Mouse (Mus musculus) layer of hippocampus, adult 9-10 months (tissue): ENCODE data around the gene Acta2.
"Not testable (repeated sequence)": the region's sequence is repeated elsewhere in the genome, so short reads cannot be mapped to it uniquely, and the experiment has no call there.

Source experiments
- DNase-seq: peaks from one replicate; pipeline ENCODE4 v3.0.0; 2022; ENCODE audit warnings: low spot score

The Acta2 gene

GRCm38 (mm10) chr19:34220732-34221380 is 34.5 kb downstream of the Acta2 start:
- no peak for DNase-seq

GRCm38 (mm10) chr19:34219260-34219968 is 36.0 kb downstream of the Acta2 start:
- no peak for DNase-seq

DNA sequence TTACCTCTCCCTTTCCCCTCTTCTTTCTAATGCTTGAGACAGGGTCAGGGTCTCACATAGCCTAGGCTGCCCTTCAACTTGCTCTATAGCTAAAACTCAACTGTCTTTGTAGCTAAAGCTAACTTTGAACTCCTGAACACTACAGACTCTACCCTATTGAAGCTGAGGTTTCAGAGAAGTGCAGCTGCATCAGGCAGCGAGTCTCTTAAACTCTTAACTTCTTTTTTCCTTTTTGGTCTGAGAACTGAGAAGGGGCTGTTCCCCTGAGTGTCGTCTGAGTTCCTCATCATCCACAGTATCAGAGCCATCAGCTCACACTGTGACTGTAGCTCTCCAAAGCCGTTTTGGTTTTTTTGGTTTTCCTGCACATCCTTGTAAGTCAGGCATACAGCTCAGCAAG is 37.6 kb downstream of the Acta2 start:
- DNase-seq = no peak

DNA sequence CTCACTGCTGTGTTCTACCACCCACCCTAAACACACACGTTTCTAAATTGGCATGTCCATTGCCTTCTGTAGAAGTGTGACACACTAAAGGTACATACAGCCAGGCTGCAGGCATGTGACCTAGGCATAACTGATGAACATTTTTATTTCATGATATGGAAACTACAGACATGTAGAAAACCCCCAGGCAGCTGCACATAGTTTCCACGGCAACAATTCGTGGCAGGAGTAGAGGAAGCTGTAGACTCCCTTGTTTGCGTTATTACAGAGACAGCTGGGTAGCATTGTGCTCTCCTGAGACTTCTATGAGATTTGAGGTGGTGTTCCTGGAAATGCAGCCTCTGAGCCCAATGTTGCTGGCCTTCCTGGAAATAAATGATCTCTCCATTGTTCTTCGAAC is 38.4 kb downstream of the Acta2 start:
- no peak for DNase-seq

- DNase-seq = no peak
Measured at GRCm38 (mm10) chr19:34214136-34214535, 41.3 kb downstream of the Acta2 start.

GRCm38 (mm10) chr19:34213251-34213645 is 42.1 kb downstream of the Acta2 start:
- DNase-seq = no peak

DNA sequence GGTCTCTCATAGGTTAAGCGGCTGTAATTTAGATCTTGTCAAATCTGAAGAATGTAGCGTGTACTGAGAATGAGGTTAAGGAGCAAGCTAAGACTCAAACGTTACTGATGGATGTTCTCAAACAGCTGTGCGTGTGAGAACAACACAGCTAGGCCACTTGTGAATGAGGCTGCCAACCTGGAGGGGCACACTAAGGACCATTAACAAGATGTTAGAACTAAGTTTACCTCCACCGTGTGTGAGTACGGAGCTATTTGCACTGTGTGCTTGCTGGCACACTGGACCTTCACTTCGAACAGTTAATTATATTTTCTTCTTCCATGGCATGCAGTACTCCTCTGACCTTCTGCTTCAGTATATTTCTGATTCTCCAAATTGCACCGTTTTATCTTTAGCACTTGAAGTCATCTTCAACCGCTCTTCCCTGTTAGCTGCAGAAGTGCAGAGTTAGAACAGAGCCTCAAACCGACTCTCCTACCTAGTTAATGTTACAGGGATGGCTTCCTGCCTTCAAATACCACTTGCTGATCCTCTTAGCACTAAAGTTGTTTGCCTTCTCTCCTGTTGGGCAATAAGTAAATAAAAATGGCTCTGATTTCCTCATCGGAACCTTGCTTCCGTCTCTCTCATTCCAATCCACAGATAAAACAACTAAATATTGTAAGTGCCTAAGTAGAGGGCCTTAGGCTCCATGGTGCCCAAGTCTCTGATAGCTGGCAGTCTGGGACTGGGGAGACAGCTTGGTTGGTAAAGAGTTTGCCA is 42.7 kb downstream of the Acta2 start:
- no peak for DNase-seq

- no peak for DNase-seq
Measured at GRCm38 (mm10) chr19:34210841-34211240, 44.5 kb downstream of the Acta2 start.

GRCm38 (mm10) chr19:34209930-34210581 is 45.3 kb downstream of the Acta2 start:
- DNase-seq = no peak

DNA sequence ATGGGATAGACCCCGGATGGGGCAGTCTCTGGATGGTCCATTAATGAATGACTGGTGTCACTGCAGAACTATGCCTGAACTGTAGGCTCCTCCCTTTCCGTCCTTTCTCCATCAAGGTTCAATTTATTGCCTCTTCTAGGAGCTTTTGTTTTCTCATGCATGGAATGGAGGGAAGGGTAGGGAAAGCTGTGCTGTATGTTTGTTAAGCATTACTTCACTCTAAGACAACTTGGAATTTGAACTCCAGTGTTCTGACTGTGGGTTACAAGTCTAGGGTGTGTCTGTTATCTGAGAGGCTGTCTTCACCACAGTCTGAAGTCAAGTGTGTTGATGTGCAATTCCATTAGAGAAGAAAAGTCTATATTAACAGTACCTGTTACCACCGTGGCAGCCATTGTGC is 46.4 kb downstream of the Acta2 start:
- DNase-seq = no peak

DNA sequence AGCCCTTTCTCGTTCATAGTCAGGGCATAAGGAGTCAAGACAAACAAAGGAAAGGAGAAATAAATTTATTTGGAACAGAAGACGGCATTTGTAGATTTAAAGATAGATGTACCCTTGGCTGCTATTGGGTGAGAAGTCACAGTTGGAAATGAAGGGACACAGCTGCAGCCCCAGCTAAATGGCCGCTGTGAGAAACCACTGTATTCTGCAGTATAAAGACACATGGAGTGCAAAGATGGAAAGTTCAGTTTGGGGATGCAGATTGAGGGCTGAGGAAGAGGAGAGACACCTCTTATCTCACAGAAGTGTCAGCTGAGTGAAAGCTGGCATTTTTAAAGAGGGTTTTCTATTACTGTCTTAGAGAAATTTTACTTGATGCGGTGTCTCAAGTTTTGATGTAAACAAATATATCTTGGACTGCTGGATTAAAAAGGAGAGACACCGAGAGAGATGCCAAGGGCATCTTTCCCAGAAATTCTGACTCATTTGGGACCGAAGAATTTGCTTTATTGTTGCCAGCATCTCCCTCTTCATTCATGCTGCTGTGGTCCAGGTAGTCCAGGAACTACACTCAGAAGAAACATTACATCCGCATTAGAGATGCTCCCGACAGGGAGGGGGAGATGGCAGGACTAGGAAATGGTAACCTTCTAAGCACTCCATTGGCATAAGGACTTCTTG is 48.5 kb downstream of the Acta2 start:
- DNase-seq = no peak

GRCm38 (mm10) chr19:34206128-34206527 is 49.3 kb downstream of the Acta2 start:
- DNase-seq = not testable (repeated sequence)

DNA sequence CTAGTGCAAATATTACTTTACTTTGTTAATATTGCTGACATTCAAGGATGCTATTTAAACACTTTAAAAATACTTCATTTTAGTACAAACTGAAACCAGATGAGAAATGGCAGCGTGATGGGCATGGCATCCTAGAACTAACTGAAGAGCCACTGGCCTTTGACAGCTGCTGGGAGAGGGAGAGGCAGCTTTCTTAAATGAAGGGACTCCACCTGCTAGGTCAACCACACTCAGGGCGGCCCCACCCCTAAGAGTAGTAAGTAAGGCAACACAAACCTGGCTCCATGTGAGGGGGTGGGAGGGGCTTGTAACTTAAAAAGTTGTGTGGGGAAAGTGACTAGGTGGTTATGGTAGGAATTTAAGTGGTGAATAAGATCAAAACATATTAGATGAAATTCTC is 52.7 kb downstream of the Acta2 start:
- no peak for DNase-seq

DNA sequence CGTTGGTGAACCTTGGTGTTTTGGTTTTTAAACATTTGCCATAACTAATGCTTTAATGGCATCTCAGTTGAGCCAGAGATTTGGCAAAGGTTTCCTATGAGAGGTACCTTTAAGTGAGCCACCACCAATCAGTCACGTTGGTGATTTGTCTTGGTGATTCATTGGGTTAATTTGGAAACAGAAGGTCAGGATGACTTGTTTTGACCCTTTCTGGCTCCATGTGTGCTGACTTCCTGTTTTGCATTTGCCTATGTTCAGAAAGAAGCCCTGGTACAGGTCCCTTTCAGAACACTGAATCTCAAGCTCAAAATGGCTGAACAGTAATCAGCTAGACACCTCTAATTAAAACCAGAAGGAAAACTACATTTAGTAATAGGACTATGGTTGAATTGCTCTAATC is 55.9 kb downstream of the Acta2 start:
- no peak for DNase-seq

DNA sequence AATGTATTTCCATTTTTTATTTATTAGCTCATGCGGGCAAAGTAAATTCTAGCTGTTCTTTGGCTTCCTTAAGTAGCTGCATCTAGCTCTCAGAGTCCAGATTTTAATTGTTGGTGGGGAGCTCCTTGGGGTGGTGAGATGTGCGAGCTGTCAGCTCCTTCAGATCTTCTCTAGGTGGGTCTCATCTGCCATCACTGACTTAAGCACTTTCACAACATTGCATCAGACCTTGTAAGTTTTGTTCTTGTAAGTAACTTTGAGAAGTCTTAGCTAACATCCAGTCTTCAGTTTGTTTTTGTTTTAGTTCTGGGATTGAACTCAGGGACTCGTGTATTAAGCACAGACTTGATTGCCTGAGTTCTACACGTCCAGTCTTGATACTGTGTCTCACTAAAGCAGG is 56.5 kb downstream of the Acta2 start:
- DNase-seq = no peak

- no peak for DNase-seq
Measured at GRCm38 (mm10) chr19:34198066-34198465, 57.3 kb downstream of the Acta2 start.

- DNase-seq = no peak
Measured at GRCm38 (mm10) chr19:34195031-34195430, 60.4 kb downstream of the Acta2 start.

DNA sequence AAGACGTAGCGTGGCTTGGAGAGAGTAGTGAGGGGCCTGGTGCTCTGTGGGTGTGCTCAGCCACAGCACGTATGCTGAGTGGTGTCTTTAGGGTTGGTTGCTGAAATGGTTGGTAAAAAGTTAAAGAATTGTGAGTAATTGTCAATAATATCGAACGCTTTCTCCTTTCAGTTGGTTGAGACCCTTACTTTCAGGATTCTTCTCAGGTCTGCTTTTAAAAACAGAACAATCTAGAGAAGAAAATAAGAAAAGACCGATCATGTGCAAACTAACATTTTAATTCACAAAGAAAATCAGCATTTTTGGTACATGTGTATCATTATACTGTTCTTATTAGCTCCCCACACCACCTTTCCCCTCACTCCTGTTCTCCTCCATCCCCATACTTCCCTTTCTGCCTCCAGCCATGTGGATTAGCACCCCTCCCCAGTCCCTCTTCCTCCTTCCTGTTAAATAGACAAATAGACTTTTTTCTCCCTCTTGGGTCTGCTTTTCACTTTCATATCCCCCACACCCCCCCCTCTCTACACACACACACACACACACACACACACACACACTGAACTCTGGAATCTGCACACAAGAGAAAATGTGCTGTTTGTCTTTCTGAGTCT is 61.2 kb downstream of the Acta2 start:
- no peak for DNase-seq

DNA sequence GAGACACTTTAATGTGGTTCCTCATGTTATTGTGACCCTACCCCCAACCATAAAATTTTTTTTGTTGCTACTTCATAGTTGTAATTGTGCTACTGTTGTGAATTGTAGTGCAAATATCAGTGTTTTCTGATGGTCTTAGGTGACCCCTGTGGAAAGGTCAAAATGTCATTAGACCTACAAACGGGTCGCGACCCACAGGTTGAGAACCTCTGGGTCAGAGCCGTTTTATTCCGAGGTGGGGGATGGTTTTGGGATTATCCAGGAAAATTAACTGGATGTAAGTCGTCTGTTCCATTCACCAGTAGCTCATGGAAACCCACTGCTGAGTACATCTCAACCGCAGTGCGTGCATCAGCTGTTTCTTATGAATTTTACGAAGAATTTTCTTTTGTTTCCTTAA is 61.7 kb downstream of the Acta2 start:
- no peak for DNase-seq

DNA sequence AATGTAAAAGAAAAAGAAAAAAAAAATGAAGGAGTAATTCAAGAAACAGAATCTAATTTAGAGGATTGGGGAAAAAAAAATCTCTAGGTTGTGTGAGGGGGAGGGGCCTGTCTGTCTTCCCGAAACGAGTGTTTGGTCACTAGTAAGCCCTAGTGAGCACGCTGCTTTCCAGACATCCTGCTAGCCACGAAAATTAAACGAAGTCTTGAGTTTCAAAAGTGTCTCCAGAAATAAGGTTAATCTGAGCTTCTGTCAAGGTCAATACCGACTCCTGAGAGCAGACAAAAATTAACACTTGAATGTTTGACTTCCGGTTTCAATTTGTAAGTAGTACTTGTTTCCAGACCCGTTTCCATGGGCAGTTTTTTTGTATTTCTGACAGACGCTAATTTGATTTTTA is 62.2 kb downstream of the Acta2 start:
- no peak for DNase-seq
